Mouse (Mus musculus) heart, embryonic 11.5 days (tissue): ENCODE measurements around the gene Cldnd2. TPM values are rescaled to one million over a fixed set of nuclear protein-coding genes. Genes with fewer than 3 reads are reported as not detected.

Experiments
- ATAC-seq: fragments of 200-750 bp; cut with Nextera tagmentation; replicated peaks from 2 replicates; pipeline ENCODE4 v1.8.0; 2017; ENCODE audit warnings: moderate library complexity; ENCODE audit not compliant: insufficient number of reproducible peaks, low FRiP score, low TSS enrichment
- H3K27ac ChIP-seq: fragments of 300-500 bp; sonication (generic); 2 replicates; pipeline ENCODE4 v1.5.1; 2014; ENCODE audit warnings: mild to moderate bottlenecking, low read depth, low read length
- H3K27me3 ChIP-seq: fragments of 300-500 bp; sonication (generic); 2 replicates; pipeline ENCODE4 v1.6.1; 2014; ENCODE audit warnings: mild to moderate bottlenecking, low read length, mixed read lengths; ENCODE audit not compliant: control insufficient read depth, insufficient read depth
- H3K36me3 ChIP-seq: fragments of 300-500 bp; sonication (generic); 2 replicates; pipeline ENCODE4 v1.6.1; 2014; ENCODE audit warnings: mild to moderate bottlenecking, low read length, moderate library complexity, mixed read lengths; ENCODE audit not compliant: control insufficient read depth, insufficient read depth
- H3K4me1 ChIP-seq: fragments of 300-500 bp; sonication (generic); 2 replicates; pipeline ENCODE4 v1.6.1; 2014; ENCODE audit warnings: low read length; ENCODE audit not compliant: control insufficient read depth, insufficient read depth
- H3K4me2 ChIP-seq: fragments of 300-500 bp; sonication (generic); 2 replicates; pipeline ENCODE4 v1.6.1; 2014; ENCODE audit warnings: mild to moderate bottlenecking, moderate library complexity
- H3K4me3 ChIP-seq: fragments of 300-500 bp; sonication (generic); 2 replicates; pipeline ENCODE4 v1.5.1; 2014; ENCODE audit warnings: low read depth, low read length
- H3K9ac ChIP-seq: fragments of 300-500 bp; sonication (generic); 2 replicates; pipeline ENCODE4 v1.6.1; 2014; ENCODE audit warnings: mild to moderate bottlenecking, low read depth, low read length, moderate library complexity
- H3K9me3 ChIP-seq: fragments of 300-500 bp; sonication (generic); replicated peaks from 2 replicates; pipeline ENCODE4 v1.6.1; 2016; ENCODE audit warnings: low read length; ENCODE audit not compliant: control insufficient read depth
- WGBS: fragments of 180-500 bp; shearing (Covaris S2); extraction: QIAGEN DNeasy Blood & Tissue Kit; methylation state at CpG from one replicate; pipeline ENCODE4 v1.1.7; 2014; ENCODE audit not compliant: insufficient replicate concordance; 5-methylcytosine and 5-hydroxymethylcytosine counted together
- polyA plus RNA-seq: library from polyadenylated mRNA; unstranded; fragments of >200 nt; fragmentation: Nextera tagmentation; extraction: Ambion mirVana; gene quantifications from 2 replicates; pipeline ENCODE4 v1.2.1, GENCODE M21; 2014

The Cldnd2 gene
- polyA plus RNA-seq, 1 experiment from 2014 or later, result not detected

GRCm38 (mm10) chr7:43470373-43470772 is 29.8 kb downstream of the Cldnd2 start:
- H3K36me3 ChIP-seq, result no peaks in the 10 kb centered on the region
- WGBS, result 40% methylated on average over 8 of the region's 8 CpGs
- H3K4me2 ChIP-seq, result no peak overlapping the region
- no peak for ATAC-seq
- H3K4me3 ChIP-seq, result no peak overlapping the region
- H3K9ac ChIP-seq, result no peak overlapping the region
- H3K4me1 ChIP-seq, result no peaks in the 10 kb centered on the region
- no peak overlapping the region for H3K27ac ChIP-seq
- peaks cover 14% of the 10 kb centered on the region for H3K27me3 ChIP-seq
- no peaks in the 10 kb centered on the region for H3K9me3 ChIP-seq

GRCm38 (mm10) chr7:43475706-43476105 is 35.1 kb downstream of the Cldnd2 start:
- H3K4me3 ChIP-seq, result no peak overlapping the region
- H3K9me3 ChIP-seq, result no peaks in the 10 kb centered on the region
- H3K4me1 ChIP-seq, result no peaks in the 10 kb centered on the region
- no peak overlapping the region for H3K27ac ChIP-seq
- 8% methylated on average over 23 of the region's 23 CpGs for WGBS
- H3K9ac ChIP-seq, result no peak overlapping the region
- H3K27me3 ChIP-seq, result peaks cover 51% of the 10 kb centered on the region
- H3K4me2 ChIP-seq, result peak overlapping the region; percentile 6; the same call in 1 of the 2 replicates
- ATAC-seq, result no peak
- no peaks in the 10 kb centered on the region for H3K36me3 ChIP-seq

- H3K9me3 ChIP-seq, result no peaks in the 10 kb centered on the region
- peaks cover 51% of the 10 kb centered on the region for H3K27me3 ChIP-seq
- ATAC-seq, result no peak
These were observed 35.8 kb downstream of the Cldnd2 start for GRCm38 (mm10) chr7:43476376-43476775.

DNA sequence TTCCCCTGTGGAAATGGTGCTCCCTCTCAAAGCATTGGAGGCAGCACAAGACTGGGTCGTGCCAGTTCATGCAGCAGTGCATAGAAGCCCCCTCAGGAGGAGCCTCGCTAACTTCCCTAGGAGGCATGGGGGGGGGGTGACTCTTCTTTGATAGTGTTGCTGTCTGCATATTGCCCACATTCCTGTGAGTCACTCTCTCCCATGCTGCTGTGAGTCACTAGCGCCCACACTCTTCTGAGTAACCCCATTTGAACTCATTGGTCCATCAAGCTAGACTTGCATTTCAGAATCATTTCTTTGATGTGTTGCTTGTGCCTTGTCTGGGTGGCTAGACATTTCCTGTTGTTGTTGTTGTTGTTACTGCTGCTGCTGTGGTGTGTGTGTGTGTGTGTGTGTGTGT is 40.6 kb downstream of the Cldnd2 start:
- 50% methylated on average over 3 of the region's 3 CpGs for WGBS
- no peaks in the 10 kb centered on the region for H3K36me3 ChIP-seq

More at GRCm38 (mm10) chr7:43476376-43476775, 35.8 kb downstream of the Cldnd2 start:
- H3K9ac ChIP-seq, result no peak overlapping the region
- H3K36me3 ChIP-seq, result no peaks in the 10 kb centered on the region
- WGBS, result 5% methylated on average over 13 of the region's 13 CpGs
- peak overlapping the region; percentile 37 for H3K4me2 ChIP-seq
- H3K4me1 ChIP-seq, result no peaks in the 10 kb centered on the region
- H3K4me3 ChIP-seq, result no peak overlapping the region; the same call in 1 of the 2 replicates
- H3K27ac ChIP-seq, result no peak overlapping the region

GRCm38 (mm10) chr7:43482090-43482716 is 41.6 kb downstream of the Cldnd2 start:
- H3K4me2 ChIP-seq, result no peak overlapping the region
- H3K27me3 ChIP-seq, result peaks cover 18% of the 10 kb centered on the region
- no peaks in the 10 kb centered on the region for H3K36me3 ChIP-seq
- H3K4me1 ChIP-seq, result no peaks in the 10 kb centered on the region
- 0 out of 2 replicates have a peak, but pooled peaks have one; percentile 37 for ATAC-seq
- H3K27ac ChIP-seq, result no peak overlapping the region
- H3K9ac ChIP-seq, result no peak overlapping the region
- no peak overlapping the region for H3K4me3 ChIP-seq
- WGBS, result 60% methylated on average over 8 of the region's 8 CpGs
- no peaks in the 10 kb centered on the region for H3K9me3 ChIP-seq

More for the DNA sequence above, 40.6 kb downstream of the Cldnd2 start:
- Histone ChIP-seq H3K9me3 (no peaks in the 10 kb centered on the region), H3K4me2 (no peak overlapping the region), H3K27me3 (peaks cover 28% of the 10 kb centered on the region), H3K9ac (no peak overlapping the region), H3K27ac (no peak overlapping the region), H3K4me1 (no peaks in the 10 kb centered on the region), H3K4me3 (no peak overlapping the region)
- ATAC-seq, result no peak

DNA sequence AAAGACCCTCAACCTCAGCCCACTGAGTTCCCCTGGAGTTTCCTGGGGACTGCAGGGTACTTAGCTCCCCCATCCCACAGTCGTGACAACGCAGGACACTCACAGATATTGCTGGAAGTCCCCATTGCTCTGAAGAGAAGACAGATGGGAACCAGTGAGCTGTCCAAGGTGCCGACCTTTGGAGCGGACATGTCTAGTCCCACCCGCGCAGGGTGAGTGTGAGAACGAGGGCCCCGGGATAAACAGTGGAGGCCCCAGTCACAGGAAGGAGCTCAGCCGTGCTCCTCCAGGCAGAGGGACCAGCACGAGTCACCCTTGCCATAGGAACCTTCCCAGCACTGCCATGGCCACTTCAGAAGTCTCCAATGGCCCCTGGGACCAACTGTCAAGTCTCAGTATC is 42.7 kb downstream of the Cldnd2 start:
- no peaks in the 10 kb centered on the region for H3K9me3 ChIP-seq
- 4% methylated on average over 10 of the region's 10 CpGs for WGBS
- H3K9ac ChIP-seq, result no peak overlapping the region
- no peaks in the 10 kb centered on the region for H3K4me1 ChIP-seq
- H3K4me2 ChIP-seq, result no peak overlapping the region
- no peak overlapping the region for H3K27ac ChIP-seq
- ATAC-seq, result no peak
- H3K4me3 ChIP-seq, result no peak overlapping the region
- H3K36me3 ChIP-seq, result no peaks in the 10 kb centered on the region
- peaks cover 13% of the 10 kb centered on the region for H3K27me3 ChIP-seq

DNA sequence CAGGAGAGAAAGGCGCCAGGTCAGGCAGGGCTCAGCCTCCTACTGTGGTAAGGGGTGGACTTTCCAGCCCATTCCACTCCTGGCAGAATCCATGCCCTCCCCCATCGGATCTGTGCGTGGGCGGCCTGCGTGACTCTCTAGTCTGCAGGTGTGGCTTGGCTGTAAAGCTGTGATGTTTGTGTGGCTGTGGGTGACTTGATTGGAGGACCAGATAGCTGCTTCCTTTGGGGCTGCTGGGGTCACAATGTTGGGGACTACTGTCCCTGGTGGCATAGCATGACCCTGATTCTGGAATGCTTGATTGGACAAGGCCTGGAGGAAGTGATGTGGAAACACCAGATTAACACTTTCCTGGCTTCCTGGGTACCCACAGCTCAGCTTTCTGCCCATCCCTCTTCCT is 48.1 kb downstream of the Cldnd2 start:
- no peak overlapping the region for H3K4me2 ChIP-seq
- no peak for ATAC-seq

DNA sequence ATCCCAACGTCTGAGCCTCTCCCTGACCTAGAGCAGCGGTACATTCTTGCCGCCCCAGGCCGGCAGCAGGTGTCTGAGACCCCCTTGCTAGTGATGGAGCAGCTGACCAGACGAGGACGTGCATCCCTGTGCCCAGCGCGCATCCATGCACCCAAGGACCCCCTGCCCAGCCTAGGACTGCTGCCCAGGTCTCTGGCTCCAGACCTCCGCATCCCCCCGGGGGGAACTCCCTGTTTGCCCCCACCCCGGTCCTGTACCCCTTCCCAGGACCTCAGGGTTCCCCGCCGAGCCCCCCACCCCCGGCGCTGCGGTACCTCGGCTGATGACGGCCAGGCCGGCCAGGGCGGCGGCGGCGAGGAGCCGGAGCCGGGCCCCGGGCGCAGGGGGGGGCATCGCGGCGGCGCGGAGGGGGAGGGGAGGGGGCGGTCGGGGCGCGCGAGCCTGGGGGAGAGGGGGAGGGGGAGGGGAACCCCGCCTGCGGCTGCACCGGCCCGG is 49.1 kb downstream of the Cldnd2 start, which contains the start of gene Iglon5:
Gene Iglon5 (minus strand): TSS at position 445 of the 495 bp plus-strand sequence.
- Histone ChIP-seq H3K36me3 (no peaks in the 10 kb centered on the region), H3K27ac (no peak within 1 kb of the TSS), H3K9me3 (no peaks in the 10 kb centered on the region), H3K4me3 (peak within 1 kb of the TSS; percentile 45), H3K9ac (peak within 1 kb of the TSS; percentile 39; the same call in 1 of the 2 replicates), H3K27me3 (peaks cover 46% of the 10 kb centered on the region), H3K4me2 (peak within 1 kb of the TSS; percentile 69), H3K4me1 (no peaks in the 10 kb centered on the region; the same call in 1 of the 2 replicates)
- 1% methylated on average over 20 of the region's 41 CpGs for WGBS
- ATAC-seq, result 0 out of 2 replicates have a peak, but pooled peaks have one; percentile 39

More for the DNA sequence above, 48.1 kb downstream of the Cldnd2 start:
- Histone ChIP-seq H3K4me1 (no peaks in the 10 kb centered on the region; the same call in 1 of the 2 replicates), H3K4me3 (no peak overlapping the region), H3K9ac (no peak overlapping the region), H3K36me3 (no peaks in the 10 kb centered on the region), H3K9me3 (no peaks in the 10 kb centered on the region), H3K27ac (no peak overlapping the region), H3K27me3 (peaks cover 46% of the 10 kb centered on the region)
- WGBS, result 37% methylated on average over 5 of the region's 5 CpGs
